Mouse (Mus musculus): ENCODE data around the gene Ablim2. TPM values are rescaled to one million over a fixed set of nuclear protein-coding genes. Genes with fewer than 3 reads are reported as not detected.

Ablim2 gene
- polyA plus RNA-seq, 1 experiment from 2014 or later, result 1.7 TPM

GRCm38 (mm10) chr5:35851485-35851884 lies 93.8 kb downstream of the Ablim2 start:
- H3K36me3 ChIP-seq (ENCODE audit: control insufficient read depth, insufficient read depth, low read length), result no peaks in the 10 kb centered on the region
- no peaks in the 10 kb centered on the region for H3K9me3 ChIP-seq (ENCODE audit: control insufficient read depth, low read length)
- no peaks in the 10 kb centered on the region for H3K4me1 ChIP-seq (ENCODE audit: control insufficient read depth, insufficient read depth, low read length)
- ATAC-seq (ENCODE audit: insufficient read depth, low FRiP score, low TSS enrichment) (no peak), DNase-seq (ENCODE audit: low spot score) (no peak)
- H3K4me2 ChIP-seq (ENCODE audit: low read depth), result no peak overlapping the region
- H3K27ac ChIP-seq (ENCODE audit: low read depth, low read length), result no peak overlapping the region
- H3K27me3 ChIP-seq (ENCODE audit: control insufficient read depth, insufficient read depth, low read length), result no peaks in the 10 kb centered on the region
- H3K9ac ChIP-seq (ENCODE audit: low read length), result no peak overlapping the region
- WGBS, result 73% methylated on average over 5 of the region's 5 CpGs
- no peak overlapping the region for H3K4me3 ChIP-seq (ENCODE audit: low read depth, low read length)

- WGBS, result 89% methylated on average over 4 of the region's 4 CpGs
- Histone ChIP-seq H3K4me3 (ENCODE audit: low read depth, low read length) (no peak overlapping the region), H3K9me3 (ENCODE audit: control insufficient read depth, low read length) (no peaks in the 10 kb centered on the region), H3K36me3 (ENCODE audit: control insufficient read depth, insufficient read depth, low read length) (no peaks in the 10 kb centered on the region), H3K9ac (ENCODE audit: low read length) (no peak overlapping the region), H3K27me3 (ENCODE audit: control insufficient read depth, insufficient read depth, low read length) (no peaks in the 10 kb centered on the region), H3K4me1 (ENCODE audit: control insufficient read depth, insufficient read depth, low read length) (no peaks in the 10 kb centered on the region), H3K27ac (ENCODE audit: low read depth, low read length) (no peak overlapping the region), H3K4me2 (ENCODE audit: low read depth) (no peak overlapping the region)
- ATAC-seq (ENCODE audit: insufficient read depth, low FRiP score, low TSS enrichment) (no peak), DNase-seq (ENCODE audit: low spot score) (no peak)
Observed at GRCm38 (mm10) chr5:35853463-35853862, 95.8 kb downstream of the Ablim2 start.

- no peak overlapping the region for H3K9ac ChIP-seq (ENCODE audit: low read length)
- ATAC-seq (ENCODE audit: insufficient read depth, low FRiP score, low TSS enrichment), result no peak
Observed at GRCm38 (mm10) chr5:35856245-35856644, 98.6 kb downstream of the Ablim2 start.

GRCm38 (mm10) chr5:35858069-35858468 lies 100.4 kb downstream of the Ablim2 start:
- H3K4me2 ChIP-seq (ENCODE audit: low read depth), result no peak overlapping the region
- H3K9ac ChIP-seq (ENCODE audit: low read length), result no peak overlapping the region
- H3K4me3 ChIP-seq (ENCODE audit: low read depth, low read length), result no peak overlapping the region
- H3K27me3 ChIP-seq (ENCODE audit: control insufficient read depth, insufficient read depth, low read length), result no peaks in the 10 kb centered on the region
- H3K27ac ChIP-seq (ENCODE audit: low read depth, low read length), result no peak overlapping the region
- ATAC-seq (ENCODE audit: insufficient read depth, low FRiP score, low TSS enrichment) (no peak), DNase-seq (ENCODE audit: low spot score) (peak; percentile 85)
- 22% methylated on average over 6 of the region's 6 CpGs for WGBS
- H3K4me1 ChIP-seq (ENCODE audit: control insufficient read depth, insufficient read depth, low read length), result no peaks in the 10 kb centered on the region
- H3K36me3 ChIP-seq (ENCODE audit: control insufficient read depth, insufficient read depth, low read length), result no peaks in the 10 kb centered on the region
- H3K9me3 ChIP-seq (ENCODE audit: control insufficient read depth, low read length), result no peaks in the 10 kb centered on the region

More at GRCm38 (mm10) chr5:35856245-35856644, 98.6 kb downstream of the Ablim2 start:
- Histone ChIP-seq H3K27ac (ENCODE audit: low read depth, low read length) (no peak overlapping the region), H3K4me2 (ENCODE audit: low read depth) (no peak overlapping the region), H3K36me3 (ENCODE audit: control insufficient read depth, insufficient read depth, low read length) (no peaks in the 10 kb centered on the region), H3K27me3 (ENCODE audit: control insufficient read depth, insufficient read depth, low read length) (no peaks in the 10 kb centered on the region), H3K4me3 (ENCODE audit: low read depth, low read length) (no peak overlapping the region), H3K9me3 (ENCODE audit: control insufficient read depth, low read length) (no peaks in the 10 kb centered on the region), H3K4me1 (ENCODE audit: control insufficient read depth, insufficient read depth, low read length) (no peaks in the 10 kb centered on the region)
- DNase-seq (ENCODE audit: low spot score), result no peak
- WGBS, result 67% methylated on average over 3 of the region's 3 CpGs

- 87% methylated on average over 2 of the region's 2 CpGs for WGBS
- Histone ChIP-seq H3K4me3 (ENCODE audit: low read depth, low read length) (no peak overlapping the region), H3K9ac (ENCODE audit: low read length) (no peak overlapping the region), H3K27me3 (ENCODE audit: control insufficient read depth, insufficient read depth, low read length) (no peaks in the 10 kb centered on the region), H3K4me2 (ENCODE audit: low read depth) (no peak overlapping the region), H3K4me1 (ENCODE audit: control insufficient read depth, insufficient read depth, low read length) (no peaks in the 10 kb centered on the region), H3K27ac (ENCODE audit: low read depth, low read length) (no peak overlapping the region), H3K9me3 (ENCODE audit: control insufficient read depth, low read length) (no peaks in the 10 kb centered on the region), H3K36me3 (ENCODE audit: control insufficient read depth, insufficient read depth, low read length) (no peaks in the 10 kb centered on the region)
- DNase-seq (ENCODE audit: low spot score) (no peak), ATAC-seq (ENCODE audit: insufficient read depth, low FRiP score, low TSS enrichment) (no peak)
Observed at GRCm38 (mm10) chr5:35861456-35861855, 103.8 kb downstream of the Ablim2 start.

- H3K4me2 ChIP-seq (ENCODE audit: low read depth), result no peak overlapping the region
- H3K4me3 ChIP-seq (ENCODE audit: low read depth, low read length), result no peak overlapping the region
- ATAC-seq (ENCODE audit: insufficient read depth, low FRiP score, low TSS enrichment), result no peak
- no peak overlapping the region for H3K9ac ChIP-seq (ENCODE audit: low read length)
- H3K27ac ChIP-seq (ENCODE audit: low read depth, low read length), result no peak overlapping the region
- no peaks in the 10 kb centered on the region for H3K4me1 ChIP-seq (ENCODE audit: control insufficient read depth, insufficient read depth, low read length)
- no peak for DNase-seq (ENCODE audit: low spot score)
- 85% methylated on average over 4 of the region's 4 CpGs for WGBS
- no peaks in the 10 kb centered on the region for H3K9me3 ChIP-seq (ENCODE audit: control insufficient read depth, low read length)
- no peaks in the 10 kb centered on the region for H3K27me3 ChIP-seq (ENCODE audit: control insufficient read depth, insufficient read depth, low read length)
- H3K36me3 ChIP-seq (ENCODE audit: control insufficient read depth, insufficient read depth, low read length), result no peaks in the 10 kb centered on the region
Observed at GRCm38 (mm10) chr5:35869973-35870372, 112.3 kb downstream of the Ablim2 start.

- Histone ChIP-seq H3K4me2 (ENCODE audit: low read depth) (no peak overlapping the region), H3K4me3 (ENCODE audit: low read depth, low read length) (no peak overlapping the region), H3K4me1 (ENCODE audit: control insufficient read depth, insufficient read depth, low read length) (no peaks in the 10 kb centered on the region), H3K36me3 (ENCODE audit: control insufficient read depth, insufficient read depth, low read length) (no peaks in the 10 kb centered on the region), H3K9ac (ENCODE audit: low read length) (no peak overlapping the region), H3K27ac (ENCODE audit: low read depth, low read length) (no peak overlapping the region), H3K9me3 (ENCODE audit: control insufficient read depth, low read length) (no peaks in the 10 kb centered on the region), H3K27me3 (ENCODE audit: control insufficient read depth, insufficient read depth, low read length) (no peaks in the 10 kb centered on the region)
- DNase-seq (ENCODE audit: low spot score) (peak; percentile 82), ATAC-seq (ENCODE audit: insufficient read depth, low FRiP score, low TSS enrichment) (no peak)
- 58% methylated on average over 8 of the region's 8 CpGs for WGBS
Observed at GRCm38 (mm10) chr5:35870408-35871012, 112.8 kb downstream of the Ablim2 start.

GRCm38 (mm10) chr5:35873382-35873781 lies 115.7 kb downstream of the Ablim2 start:
- H3K9ac ChIP-seq (ENCODE audit: low read length), result no peak overlapping the region
- H3K4me2 ChIP-seq (ENCODE audit: low read depth), result no peak overlapping the region
- H3K9me3 ChIP-seq (ENCODE audit: control insufficient read depth, low read length), result no peaks in the 10 kb centered on the region
- no peak overlapping the region for H3K27ac ChIP-seq (ENCODE audit: low read depth, low read length)
- DNase-seq (ENCODE audit: low spot score) (no peak), ATAC-seq (ENCODE audit: insufficient read depth, low FRiP score, low TSS enrichment) (no peak)
- H3K36me3 ChIP-seq (ENCODE audit: control insufficient read depth, insufficient read depth, low read length), result no peaks in the 10 kb centered on the region
- H3K27me3 ChIP-seq (ENCODE audit: control insufficient read depth, insufficient read depth, low read length), result no peaks in the 10 kb centered on the region
- WGBS, result 40% methylated on average over 4 of the region's 4 CpGs
- no peaks in the 10 kb centered on the region for H3K4me1 ChIP-seq (ENCODE audit: control insufficient read depth, insufficient read depth, low read length)
- no peak overlapping the region for H3K4me3 ChIP-seq (ENCODE audit: low read depth, low read length)

GRCm38 (mm10) chr5:35876236-35876635 lies 118.6 kb downstream of the Ablim2 start:
- H3K9ac ChIP-seq (ENCODE audit: low read length), result no peak overlapping the region
- H3K27ac ChIP-seq (ENCODE audit: low read depth, low read length), result no peak overlapping the region
- no peaks in the 10 kb centered on the region for H3K4me1 ChIP-seq (ENCODE audit: control insufficient read depth, insufficient read depth, low read length)
- WGBS, result 89% methylated on average over 5 of the region's 5 CpGs
- no peak for ATAC-seq (ENCODE audit: insufficient read depth, low FRiP score, low TSS enrichment)
- H3K36me3 ChIP-seq (ENCODE audit: control insufficient read depth, insufficient read depth, low read length), result no peaks in the 10 kb centered on the region
- H3K9me3 ChIP-seq (ENCODE audit: control insufficient read depth, low read length), result no peaks in the 10 kb centered on the region
- no peak for DNase-seq (ENCODE audit: low spot score)
- H3K4me2 ChIP-seq (ENCODE audit: low read depth), result no peak overlapping the region
- no peak overlapping the region for H3K4me3 ChIP-seq (ENCODE audit: low read depth, low read length)
- no peaks in the 10 kb centered on the region for H3K27me3 ChIP-seq (ENCODE audit: control insufficient read depth, insufficient read depth, low read length)
